Mouse (Mus musculus): ENCODE data around the gene Tkt. TPM values are rescaled to one million over a fixed set of nuclear protein-coding genes. Genes with fewer than 3 reads are reported as not detected.

Gene Tkt
- polyA plus RNA-seq, 1 experiment from 2014 or later: 174 TPM

- 12% methylated on average over 8 of the region's 8 CpGs for WGBS
- Histone ChIP-seq H3K4me1 (replicated peaks; ENCODE audit: control insufficient read depth, insufficient read depth, low read length) (peaks cover 13% of the 10 kb centered on the region; the same call in 1 of the 2 replicates), H3K27ac (ENCODE audit: low read depth, low read length) (peak overlapping the region; percentile 93; the same call in 1 of the 2 replicates), H3K9ac (ENCODE audit: low read depth, low read length) (peak overlapping the region; percentile 83), H3K4me3 (ENCODE audit: low read depth, low read length) (peak overlapping the region; percentile 69), H3K4me2 (replicated peaks; ENCODE audit: low read depth) (peak overlapping the region; percentile 92), H3K27me3 (replicated peaks; ENCODE audit: control insufficient read depth, insufficient read depth, low read length) (no peaks in the 10 kb centered on the region), H3K9me3 (ENCODE audit: control insufficient read depth) (no peaks in the 10 kb centered on the region), H3K36me3 (ENCODE audit: control insufficient read depth, insufficient read depth) (0 out of 2 replicates have a peak, but pooled peaks cover 10% of the 10 kb centered on the region)
- no peak for ATAC-seq
- no peak for TF ChIP-seq CTCF (IDR thresholded peaks at IDR 0.05; ENCODE audit: low read depth)
Measured at GRCm38 (mm10) chr14:30550232-30551070, 2.3 kb downstream of the Tkt start.

GRCm38 (mm10) chr14:30551509-30551908 is 3.4 kb downstream of the Tkt start:
- no peak for ATAC-seq
- no peak overlapping the region for H3K27ac ChIP-seq (ENCODE audit: low read depth, low read length)
- TF ChIP-seq CTCF (IDR thresholded peaks at IDR 0.05; ENCODE audit: low read depth): no peak
- H3K36me3 ChIP-seq (ENCODE audit: control insufficient read depth, insufficient read depth): 0 out of 2 replicates have a peak, but pooled peaks cover 17% of the 10 kb centered on the region
- no peaks in the 10 kb centered on the region for H3K9me3 ChIP-seq (ENCODE audit: control insufficient read depth)
- 0 out of 2 replicates have a peak overlapping the region, but pooled peaks have one; percentile 17 for H3K9ac ChIP-seq (ENCODE audit: low read depth, low read length)
- peaks cover 13% of the 10 kb centered on the region; the same call in 1 of the 2 replicates for H3K4me1 ChIP-seq (replicated peaks; ENCODE audit: control insufficient read depth, insufficient read depth, low read length)
- WGBS: 39% methylated on average over 5 of the region's 5 CpGs
- peak overlapping the region; percentile 69; the same call in 1 of the 2 replicates for H3K4me3 ChIP-seq (ENCODE audit: low read depth, low read length)
- peak overlapping the region; percentile 92 for H3K4me2 ChIP-seq (replicated peaks; ENCODE audit: low read depth)
- no peaks in the 10 kb centered on the region for H3K27me3 ChIP-seq (replicated peaks; ENCODE audit: control insufficient read depth, insufficient read depth, low read length)

- Histone ChIP-seq H3K9ac (ENCODE audit: low read depth, low read length) (no peak overlapping the region), H3K36me3 (ENCODE audit: control insufficient read depth, insufficient read depth) (peaks cover 17% of the 10 kb centered on the region; the same call in 1 of the 2 replicates), H3K27ac (ENCODE audit: low read depth, low read length) (no peak overlapping the region), H3K27me3 (replicated peaks; ENCODE audit: control insufficient read depth, insufficient read depth, low read length) (no peaks in the 10 kb centered on the region), H3K9me3 (ENCODE audit: control insufficient read depth) (no peaks in the 10 kb centered on the region), H3K4me1 (replicated peaks; ENCODE audit: control insufficient read depth, insufficient read depth, low read length) (peaks cover 13% of the 10 kb centered on the region; the same call in 1 of the 2 replicates), H3K4me2 (replicated peaks; ENCODE audit: low read depth) (no peak overlapping the region), H3K4me3 (ENCODE audit: low read depth, low read length) (no peak overlapping the region)
- no peak for ATAC-seq
- no peak for TF ChIP-seq CTCF (IDR thresholded peaks at IDR 0.05; ENCODE audit: low read depth)
- 87% methylated on average over 2 of the region's 2 CpGs for WGBS
Measured at GRCm38 (mm10) chr14:30551981-30552380, 3.8 kb downstream of the Tkt start.

GRCm38 (mm10) chr14:30553185-30553584 is 5.0 kb downstream of the Tkt start:
- Histone ChIP-seq H3K4me1 (replicated peaks; ENCODE audit: control insufficient read depth, insufficient read depth, low read length) (peaks cover 8% of the 10 kb centered on the region; the same call in 1 of the 2 replicates), H3K9ac (ENCODE audit: low read depth, low read length) (no peak overlapping the region), H3K4me3 (ENCODE audit: low read depth, low read length) (no peak overlapping the region), H3K36me3 (ENCODE audit: control insufficient read depth, insufficient read depth) (peaks cover 28% of the 10 kb centered on the region), H3K27ac (ENCODE audit: low read depth, low read length) (no peak overlapping the region), H3K4me2 (replicated peaks; ENCODE audit: low read depth) (no peak overlapping the region), H3K9me3 (ENCODE audit: control insufficient read depth) (no peaks in the 10 kb centered on the region), H3K27me3 (replicated peaks; ENCODE audit: control insufficient read depth, insufficient read depth, low read length) (no peaks in the 10 kb centered on the region)
- TF ChIP-seq CTCF (IDR thresholded peaks at IDR 0.05; ENCODE audit: low read depth): no peak
- 76% methylated on average over 4 of the region's 4 CpGs for WGBS
- ATAC-seq: no peak

- no peak overlapping the region for H3K27ac ChIP-seq (ENCODE audit: low read depth, low read length)
- no peaks in the 10 kb centered on the region for H3K9me3 ChIP-seq (ENCODE audit: control insufficient read depth)
- no peaks in the 10 kb centered on the region for H3K27me3 ChIP-seq (replicated peaks; ENCODE audit: control insufficient read depth, insufficient read depth, low read length)
- no peak overlapping the region for H3K4me3 ChIP-seq (ENCODE audit: low read depth, low read length)
- TF ChIP-seq CTCF (IDR thresholded peaks at IDR 0.05; ENCODE audit: low read depth): no peak
- H3K9ac ChIP-seq (ENCODE audit: low read depth, low read length): no peak overlapping the region
- H3K4me1 ChIP-seq (replicated peaks; ENCODE audit: control insufficient read depth, insufficient read depth, low read length): 0 out of 2 replicates have a peak, but pooled peaks cover 2% of the 10 kb centered on the region
- WGBS: 64% methylated on average over 2 of the region's 2 CpGs
- H3K36me3 ChIP-seq (ENCODE audit: control insufficient read depth, insufficient read depth): peaks cover 58% of the 10 kb centered on the region
- no peak overlapping the region for H3K4me2 ChIP-seq (replicated peaks; ENCODE audit: low read depth)
- no peak for ATAC-seq
Measured at GRCm38 (mm10) chr14:30556651-30557050, 8.5 kb downstream of the Tkt start.

GRCm38 (mm10) chr14:30557730-30558129 is 9.6 kb downstream of the Tkt start:
- no peak overlapping the region for H3K4me3 ChIP-seq (ENCODE audit: low read depth, low read length)
- no peak overlapping the region for H3K4me2 ChIP-seq (replicated peaks; ENCODE audit: low read depth)
- no peak for ATAC-seq
- no peak for TF ChIP-seq CTCF (IDR thresholded peaks at IDR 0.05; ENCODE audit: low read depth)
- 0 out of 2 replicates have a peak, but pooled peaks cover 2% of the 10 kb centered on the region for H3K4me1 ChIP-seq (replicated peaks; ENCODE audit: control insufficient read depth, insufficient read depth, low read length)
- H3K27me3 ChIP-seq (replicated peaks; ENCODE audit: control insufficient read depth, insufficient read depth, low read length): no peaks in the 10 kb centered on the region
- 59% methylated on average over 9 of the region's 9 CpGs for WGBS
- H3K9me3 ChIP-seq (ENCODE audit: control insufficient read depth): no peaks in the 10 kb centered on the region
- no peak overlapping the region for H3K9ac ChIP-seq (ENCODE audit: low read depth, low read length)
- no peak overlapping the region for H3K27ac ChIP-seq (ENCODE audit: low read depth, low read length)
- H3K36me3 ChIP-seq (ENCODE audit: control insufficient read depth, insufficient read depth): peaks cover 58% of the 10 kb centered on the region

Data from intestine, postnatal 0 days (tissue).